Mouse (Mus musculus) neural tube, postnatal 0 days (tissue): ENCODE measurements around the gene Hist1h2bq. TPM values are rescaled to one million over a fixed set of nuclear protein-coding genes. Genes with fewer than 3 reads are reported as not detected.

Source experiments
- microRNA-seq: library from miRNA; unstranded; fragments of <30 nt; microRNA quantifications from one replicate; pipeline ENCODE4, GENCODE M21; 2016
- polyA plus RNA-seq: library from polyadenylated mRNA; unstranded; fragments of >200 nt; fragmentation: Nextera tagmentation; extraction: Ambion mirVana; gene quantifications from 2 replicates; pipeline ENCODE4 v1.2.1, GENCODE M21; 2015

The Hist1h2bq gene
- 1.8 and 3.8 TPM in 2 replicates for polyA plus RNA-seq

GRCm38 (mm10) chr13:21810073-21810472, at the start of gene Hist1h2bq, which contains the start of gene Hist1h2ao:
Gene Hist1h2bq (minus strand): TSS chr13:21810197.
Gene Hist1h2ao (plus strand): TSS chr13:21810465.

GRCm38 (mm10) chr13:21833461-21833860, 23.5 kb upstream of the Hist1h2bq start, which contains the start of the genes Hist1h2ap and Hist1h2br:
Gene Hist1h2ap (minus strand): TSS chr13:21833507.
Gene Hist1h2br (plus strand): TSS chr13:21833743.

GRCm38 (mm10) chr13:21831418-21832394, 21.7 kb upstream of the Hist1h2bq start, which contains the start of gene Hist1h4n:
Gene Hist1h4n (minus strand): TSS chr13:21832196.

GRCm38 (mm10) chr13:21811539-21811938, 1.5 kb upstream of the Hist1h2bq start, which contains the start of gene Hist1h4m:
Gene Hist1h4m (plus strand): TSS chr13:21811746.

GRCm38 (mm10) chr13:21786899-21787629, 22.9 kb downstream of the Hist1h2bq start, which contains the start of the genes Hist1h2an and Hist1h2bp:
Gene Hist1h2an (minus strand): TSS chr13:21787218.
Gene Hist1h2bp (plus strand): TSS chr13:21787461.

GRCm38 (mm10) chr13:21783255-21783617, 26.8 kb downstream of the Hist1h2bq start, which contains the start of gene Hist1h3i:
Gene Hist1h3i (minus strand): TSS chr13:21783370.

GRCm38 (mm10) chr13:21779767-21780731, 29.9 kb downstream of the Hist1h2bq start, which contains the start of gene Hist1h1b:
Gene Hist1h1b (minus strand): TSS chr13:21780625.

Small RNAs within 50 kb of the gene (microRNA-seq; reads per million reads assigned to microRNA genes)
- gene Gm19658 (not detected), gene Gm44346 (not detected), gene Gm44466 (not detected)

Other genes starting within 250 kb of the Hist1h2bq start
- gene Olfr1364, start 228.4 kb downstream of the Hist1h2bq start, polyA plus RNA-seq, result not detected in 2 replicates
- gene Olfr1362, start 196.2 kb downstream of the Hist1h2bq start, polyA plus RNA-seq, result not detected in 2 replicates
- not detected in 2 replicates for gene Olfr11, start 167.7 kb downstream of the Hist1h2bq start, polyA plus RNA-seq
- gene Olfr1361, start 146.8 kb downstream of the Hist1h2bq start, polyA plus RNA-seq, result not detected in 2 replicates
- gene Olfr1360, start 132.8 kb downstream of the Hist1h2bq start, polyA plus RNA-seq, result not detected in 2 replicates
- not detected in 2 replicates for gene Olfr1359, start 112.1 kb downstream of the Hist1h2bq start, polyA plus RNA-seq
- not detected in 2 replicates for gene Hist1h2bl, start 94.1 kb downstream of the Hist1h2bq start, polyA plus RNA-seq
- 2.3 and 6.6 TPM in 2 replicates for gene Hist1h2ai, start 93.8 kb downstream of the Hist1h2bq start, polyA plus RNA-seq
- 0.86 TPM in 1 of 2 replicates, not detected in the other for gene Hist1h3h, start 92.5 kb downstream of the Hist1h2bq start, polyA plus RNA-seq
- 0.49 TPM in 1 of 2 replicates, not detected in the other for gene Hist1h2bm, start 88.2 kb downstream of the Hist1h2bq start, polyA plus RNA-seq
- 0.21 TPM in 1 of 2 replicates, not detected in the other for gene Hist1h4j, start 75.1 kb downstream of the Hist1h2bq start, polyA plus RNA-seq
- gene Hist1h4k, start 59.7 kb downstream of the Hist1h2bq start, polyA plus RNA-seq, result 1.3 and 1.8 TPM in 2 replicates
- gene Hist1h2ak, start 56.4 kb downstream of the Hist1h2bq start, polyA plus RNA-seq, result 3.2 and 4.2 TPM in 2 replicates
- gene Hist1h2bn, start 56.1 kb downstream of the Hist1h2bq start, polyA plus RNA-seq, result 0.58 TPM in 1 of 2 replicates, not detected in the other
- gene Hist1h1b, start 29.6 kb downstream of the Hist1h2bq start, polyA plus RNA-seq, result 2.4 and 2.9 TPM in 2 replicates
- 12.2 and 12.5 TPM in 2 replicates for gene Hist1h3i, start 26.8 kb downstream of the Hist1h2bq start, polyA plus RNA-seq
- gene Hist1h2an, start 23.0 kb downstream of the Hist1h2bq start, polyA plus RNA-seq, result 2.3 and 3.8 TPM in 2 replicates
- gene Hist1h2bp, start 22.7 kb downstream of the Hist1h2bq start, polyA plus RNA-seq, result 0.71 TPM in 1 of 2 replicates, not detected in the other
- not detected in 2 replicates for gene Hist1h2ao, start 268 bp upstream of the Hist1h2bq start, polyA plus RNA-seq
- not detected in 2 replicates for gene Hist1h4m, start 1.5 kb upstream of the Hist1h2bq start, polyA plus RNA-seq
- 2.5 and 3.3 TPM in 2 replicates for gene Hist1h4n, start 22.0 kb upstream of the Hist1h2bq start, polyA plus RNA-seq
- gene Hist1h2ap, start 23.3 kb upstream of the Hist1h2bq start, polyA plus RNA-seq, result 265 and 280 TPM in 2 replicates
- gene Hist1h2br, start 23.5 kb upstream of the Hist1h2bq start, polyA plus RNA-seq, result 1.7 and 4.2 TPM in 2 replicates
- 5.3 and 6.1 TPM in 2 replicates for gene Zfp184, start 134.9 kb upstream of the Hist1h2bq start, polyA plus RNA-seq
- not detected in 2 replicates for gene Pom121l2, start 171.0 kb upstream of the Hist1h2bq start, polyA plus RNA-seq
- 0.21 and 0.29 TPM in 2 replicates for gene Prss16, start 199.5 kb upstream of the Hist1h2bq start, polyA plus RNA-seq
- 4.0 TPM in 1 of 2 replicates, not detected in the other for gene Hist1h2ah, start 225.4 kb upstream of the Hist1h2bq start, polyA plus RNA-seq
- gene Hist1h2bk, start 225.7 kb upstream of the Hist1h2bq start, polyA plus RNA-seq, result not detected in 2 replicates
- gene Hist1h4i, start 231.2 kb upstream of the Hist1h2bq start, polyA plus RNA-seq, result 3.4 and 3.5 TPM in 2 replicates
- gene Hist1h2ag, start 232.7 kb upstream of the Hist1h2bq start, polyA plus RNA-seq, result not detected in 2 replicates
- gene Hist1h2bj, start 233.0 kb upstream of the Hist1h2bq start, polyA plus RNA-seq, result 1.9 TPM in 1 of 2 replicates, not detected in the other